Mouse (Mus musculus): ENCODE data around the gene Pcp4.

- TF ChIP-seq CTCF (IDR thresholded peaks at IDR 0.05; ENCODE audit: low read depth, low read length) (no peak), EP300 (IDR thresholded peaks at IDR 0.05; ENCODE audit: insufficient read depth, low read depth, low read length) (no peak)
These were observed 89.2 kb downstream of the Pcp4 start for GRCm38 (mm10) chr16:96556621-96557020.

All from ES-Bruce4 (cell line).